Mouse (Mus musculus) embryonic facial prominence, embryonic 10.5 days (tissue): ENCODE measurements at regions not wholly inside any gene's neighbourhood (a gene's known extent, or its start where the extent isn't known, plus 50 kb on each side); places are given as distances from the start of the nearest gene placed in this dataset.

ENCODE experiments used
- DNase-seq: peaks from one replicate; pipeline ENCODE4 v3.0.0-alpha.2; 2017; ENCODE audit warnings: low spot score
- H3K27ac ChIP-seq: fragments of 300-500 bp; sonication (generic); replicated peaks from 2 replicates; pipeline ENCODE4 v1.5.1; 2016; ENCODE audit warnings: mild to moderate bottlenecking
- H3K27me3 ChIP-seq: fragments of 300-500 bp; sonication (generic); replicated peaks from 2 replicates; pipeline ENCODE4 v1.6.1; 2016; ENCODE audit warnings: low read depth, mild to moderate bottlenecking; ENCODE audit not compliant: poor library complexity, severe bottlenecking
- H3K36me3 ChIP-seq: fragments of 300-500 bp; sonication (generic); replicated peaks from 2 replicates; pipeline ENCODE4 v1.6.1; 2016; ENCODE audit warnings: mild to moderate bottlenecking, moderate library complexity
- H3K4me1 ChIP-seq: fragments of 300-500 bp; sonication (generic); 2 replicates; pipeline ENCODE4 v1.6.1; 2016
- H3K4me3 ChIP-seq: fragments of 300-500 bp; sonication (generic); 2 replicates; pipeline ENCODE4 v1.5.1; 2016; ENCODE audit warnings: mild to moderate bottlenecking, moderate library complexity
- H3K9me3 ChIP-seq: fragments of 300-500 bp; sonication (generic); 2 replicates; pipeline ENCODE4 v1.6.1; 2016; ENCODE audit warnings: mild to moderate bottlenecking
- WGBS: fragments of 180-500 bp; shearing (Covaris S2); methylation state at CpG from one replicate; pipeline ENCODE4 v1.1.7; 2016; 5-methylcytosine and 5-hydroxymethylcytosine counted together

DNA sequence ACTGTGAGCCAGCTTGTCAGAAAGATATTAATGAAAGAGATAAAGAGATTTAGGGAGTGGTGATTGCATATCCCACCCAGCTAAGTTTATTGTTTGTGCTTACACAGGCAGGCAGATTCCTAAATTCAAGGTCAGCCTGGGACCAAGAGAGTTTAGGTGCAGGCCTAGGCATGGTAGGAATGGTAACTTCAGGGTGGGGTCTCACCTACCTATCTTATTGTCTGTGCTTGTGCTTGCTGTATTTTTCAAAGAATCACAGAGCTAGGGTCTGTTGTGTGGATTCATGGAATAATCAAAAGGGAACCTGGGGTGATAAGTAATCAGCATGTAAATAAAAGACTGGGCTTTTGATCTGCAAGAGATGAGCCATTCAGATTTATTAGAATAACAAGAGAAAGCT lies 642.4 kb downstream of the Pkhd1 start:
- Histone ChIP-seq H3K27ac (no peak overlapping the region), H3K4me3 (no peak overlapping the region), H3K36me3 (no peaks in the 10 kb centered on the region), H3K27me3 (peaks cover 24% of the 10 kb centered on the region; the same call in 1 of the 2 replicates), H3K9me3 (no peaks in the 10 kb centered on the region), H3K4me1 (no peaks in the 10 kb centered on the region; the same call in 1 of the 2 replicates)
- no peak for DNase-seq

DNA sequence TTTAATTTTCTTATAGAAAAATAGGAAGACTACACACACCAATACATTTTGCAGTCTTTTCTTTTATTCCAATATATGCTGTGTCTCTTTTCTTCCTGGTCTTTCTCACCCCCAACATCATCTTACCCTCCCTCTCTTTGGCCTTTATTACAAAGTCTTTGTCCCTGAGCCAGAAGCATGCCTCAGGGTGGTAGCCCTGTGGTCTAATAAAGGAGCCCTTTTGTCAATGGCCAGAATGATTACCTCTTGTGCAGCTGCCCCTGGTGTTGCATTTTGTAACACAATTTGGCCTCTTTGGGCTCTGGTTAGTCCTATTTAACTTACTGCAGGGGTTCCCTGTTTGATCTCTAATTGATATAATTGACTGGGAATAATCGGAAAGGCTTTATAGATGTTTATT lies 636.7 kb downstream of the Pkhd1 start:
- no peak for DNase-seq
- WGBS = 21% methylated on average over 1 of the region's 1 CpGs
- Histone ChIP-seq H3K36me3 (no peaks in the 10 kb centered on the region), H3K4me1 (no peaks in the 10 kb centered on the region; the same call in 1 of the 2 replicates), H3K9me3 (no peaks in the 10 kb centered on the region), H3K27ac (no peak overlapping the region), H3K27me3 (peaks cover 23% of the 10 kb centered on the region), H3K4me3 (no peak overlapping the region)

DNA sequence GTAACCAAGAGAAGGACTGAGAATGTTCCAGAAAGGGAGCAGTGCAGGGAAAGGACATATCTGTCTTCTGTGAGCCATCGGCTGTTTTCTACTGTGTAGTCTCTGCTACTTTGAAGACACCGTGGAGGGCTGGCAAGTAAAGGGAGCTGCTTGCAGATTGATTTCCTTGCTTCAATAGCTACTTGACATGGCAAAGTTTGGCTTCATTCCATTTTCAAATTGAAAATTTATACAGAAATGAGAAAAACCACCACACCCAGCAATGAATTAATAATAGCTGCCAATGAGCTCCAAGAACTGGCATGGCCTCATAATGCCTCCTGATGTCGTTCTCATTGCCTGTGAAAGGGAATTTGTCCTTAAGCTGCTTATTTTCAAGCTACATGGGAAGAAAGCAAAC lies 635.1 kb downstream of the Pkhd1 start:
- Histone ChIP-seq H3K4me3 (no peak overlapping the region), H3K27ac (no peak overlapping the region), H3K4me1 (no peaks in the 10 kb centered on the region), H3K27me3 (peaks cover 22% of the 10 kb centered on the region), H3K9me3 (no peaks in the 10 kb centered on the region), H3K36me3 (no peaks in the 10 kb centered on the region)
- WGBS = 81% methylated on average over 3 of the region's 3 CpGs
- DNase-seq = no peak

DNA sequence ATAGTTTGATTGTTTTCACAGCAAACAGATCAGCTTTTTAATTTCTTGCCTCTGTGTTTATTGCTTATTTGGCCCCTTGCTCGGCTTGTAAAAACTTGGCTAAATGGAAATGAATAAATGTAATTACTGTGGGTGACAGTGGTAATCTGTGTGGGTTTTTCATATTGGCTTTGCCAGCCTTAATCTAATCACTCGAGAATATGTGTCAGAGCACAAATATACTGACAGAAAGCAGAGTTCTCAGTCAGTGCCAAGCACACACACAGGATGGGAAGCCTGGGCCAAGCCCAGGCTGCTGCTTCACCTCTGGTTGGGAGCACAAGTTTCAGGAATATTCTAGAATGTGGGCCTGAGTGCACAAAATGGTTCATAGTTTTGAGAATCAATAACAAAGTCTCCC lies 634.4 kb downstream of the Pkhd1 start:
- WGBS = 60% methylated on average over 2 of the region's 2 CpGs
- Histone ChIP-seq H3K27ac (no peak overlapping the region), H3K4me1 (no peaks in the 10 kb centered on the region), H3K27me3 (peaks cover 19% of the 10 kb centered on the region), H3K9me3 (no peaks in the 10 kb centered on the region), H3K4me3 (no peak overlapping the region), H3K36me3 (no peaks in the 10 kb centered on the region)
- no peak for DNase-seq

- no peak overlapping the region for H3K4me3 ChIP-seq
- no peaks in the 10 kb centered on the region for H3K4me1 ChIP-seq
- WGBS = 82% methylated on average over 4 of the region's 4 CpGs
- no peaks in the 10 kb centered on the region for H3K9me3 ChIP-seq
- DNase-seq = no peak
- H3K36me3 ChIP-seq = no peaks in the 10 kb centered on the region
- H3K27me3 ChIP-seq = 0 out of 2 replicates have a peak, but pooled peaks cover 3% of the 10 kb centered on the region
- no peak overlapping the region for H3K27ac ChIP-seq
Observed at GRCm38 (mm10) chr1:19989921-19990320, 627.9 kb downstream of the Pkhd1 start.
